Mouse (Mus musculus): Measurements from ENCODE around the gene Atad5. TPM values are rescaled to one million over a fixed set of nuclear protein-coding genes. Genes with fewer than 3 reads are reported as not detected.

Atad5 gene
- polyA plus RNA-seq, 1 experiment from 2014 or later: 9.4 TPM

- Histone ChIP-seq H3K27ac (replicated peaks; ENCODE audit: low read depth, low read length) (no peak overlapping the region), H3K36me3 (ENCODE audit: control insufficient read depth, insufficient read depth, low read length) (no peaks in the 10 kb centered on the region), H3K27me3 (replicated peaks; ENCODE audit: control insufficient read depth, insufficient read depth, low read length) (peaks cover 23% of the 10 kb centered on the region), H3K9ac (ENCODE audit: low read depth, low read length) (no peak overlapping the region), H3K4me1 (ENCODE audit: control insufficient read depth, insufficient read depth, low read length) (no peaks in the 10 kb centered on the region), H3K4me3 (ENCODE audit: low read depth, low read length) (no peak overlapping the region), H3K9me3 (ENCODE audit: control insufficient read depth, low read length) (no peaks in the 10 kb centered on the region), H3K4me2 (ENCODE audit: low read depth, low read length) (no peak overlapping the region)
- DNase-seq (ENCODE audit: low spot score) (no peak), ATAC-seq (ENCODE audit: low read depth) (no peak)
- WGBS: 78% methylated on average over 8 of the region's 8 CpGs
These were observed 60.3 kb downstream of the Atad5 start for GRCm38 (mm10) chr11:80149412-80150023.

- no peaks in the 10 kb centered on the region for H3K9me3 ChIP-seq (ENCODE audit: control insufficient read depth, low read length)
- H3K9ac ChIP-seq (ENCODE audit: low read depth, low read length): no peak overlapping the region
- H3K36me3 ChIP-seq (ENCODE audit: control insufficient read depth, insufficient read depth, low read length): no peaks in the 10 kb centered on the region
- H3K4me3 ChIP-seq (ENCODE audit: low read depth, low read length): no peak overlapping the region
- H3K27me3 ChIP-seq (replicated peaks; ENCODE audit: control insufficient read depth, insufficient read depth, low read length): peaks cover 33% of the 10 kb centered on the region
- H3K4me2 ChIP-seq (ENCODE audit: low read depth, low read length): no peak overlapping the region
- no peak for DNase-seq (ENCODE audit: low spot score)
- H3K27ac ChIP-seq (replicated peaks; ENCODE audit: low read depth, low read length): no peak overlapping the region
- WGBS: 79% methylated on average over 5 of the region's 5 CpGs
- ATAC-seq (ENCODE audit: low read depth): no peak
- H3K4me1 ChIP-seq (ENCODE audit: control insufficient read depth, insufficient read depth, low read length): no peaks in the 10 kb centered on the region
These were observed 61.4 kb downstream of the Atad5 start for GRCm38 (mm10) chr11:80150566-80150965.

GRCm38 (mm10) chr11:80151541-80151940 is 62.3 kb downstream of the Atad5 start:
- DNase-seq (ENCODE audit: low spot score) (no peak), ATAC-seq (ENCODE audit: low read depth) (no peak)
- Histone ChIP-seq H3K27ac (replicated peaks; ENCODE audit: low read depth, low read length) (no peak overlapping the region), H3K27me3 (replicated peaks; ENCODE audit: control insufficient read depth, insufficient read depth, low read length) (peaks cover 41% of the 10 kb centered on the region), H3K9ac (ENCODE audit: low read depth, low read length) (no peak overlapping the region), H3K4me3 (ENCODE audit: low read depth, low read length) (no peak overlapping the region), H3K4me1 (ENCODE audit: control insufficient read depth, insufficient read depth, low read length) (no peaks in the 10 kb centered on the region), H3K36me3 (ENCODE audit: control insufficient read depth, insufficient read depth, low read length) (no peaks in the 10 kb centered on the region), H3K9me3 (ENCODE audit: control insufficient read depth, low read length) (no peaks in the 10 kb centered on the region), H3K4me2 (ENCODE audit: low read depth, low read length) (no peak overlapping the region)
- WGBS: 60% methylated on average over 2 of the region's 2 CpGs

GRCm38 (mm10) chr11:80152376-80152775 is 63.2 kb downstream of the Atad5 start:
- H3K36me3 ChIP-seq (ENCODE audit: control insufficient read depth, insufficient read depth, low read length): no peaks in the 10 kb centered on the region
- peaks cover 41% of the 10 kb centered on the region for H3K27me3 ChIP-seq (replicated peaks; ENCODE audit: control insufficient read depth, insufficient read depth, low read length)
- WGBS: 76% methylated on average over 8 of the region's 8 CpGs
- no peak overlapping the region for H3K4me2 ChIP-seq (ENCODE audit: low read depth, low read length)
- H3K27ac ChIP-seq (replicated peaks; ENCODE audit: low read depth, low read length): no peak overlapping the region
- H3K4me3 ChIP-seq (ENCODE audit: low read depth, low read length): no peak overlapping the region
- H3K9ac ChIP-seq (ENCODE audit: low read depth, low read length): no peak overlapping the region
- no peak for ATAC-seq (ENCODE audit: low read depth)
- H3K9me3 ChIP-seq (ENCODE audit: control insufficient read depth, low read length): no peaks in the 10 kb centered on the region
- H3K4me1 ChIP-seq (ENCODE audit: control insufficient read depth, insufficient read depth, low read length): no peaks in the 10 kb centered on the region
- DNase-seq (ENCODE audit: low spot score): no peak

- Histone ChIP-seq H3K27me3 (replicated peaks; ENCODE audit: control insufficient read depth, insufficient read depth, low read length) (peaks cover 41% of the 10 kb centered on the region), H3K9ac (ENCODE audit: low read depth, low read length) (peak within 1 kb of the TSS; percentile 49), H3K4me2 (ENCODE audit: low read depth, low read length) (peak within 1 kb of the TSS; percentile 70), H3K4me3 (ENCODE audit: low read depth, low read length) (peak within 1 kb of the TSS; percentile 48), H3K4me1 (ENCODE audit: control insufficient read depth, insufficient read depth, low read length) (no peaks in the 10 kb centered on the region), H3K27ac (replicated peaks; ENCODE audit: low read depth, low read length) (no peak within 1 kb of the TSS), H3K36me3 (ENCODE audit: control insufficient read depth, insufficient read depth, low read length) (no peaks in the 10 kb centered on the region), H3K9me3 (ENCODE audit: control insufficient read depth, low read length) (no peaks in the 10 kb centered on the region)
- ATAC-seq (ENCODE audit: low read depth): peak; percentile 92
- 1% methylated on average over 18 of the region's 47 CpGs for WGBS
- peak; percentile 82 for DNase-seq (ENCODE audit: low spot score)
These were observed 64.8 kb downstream of the Atad5 start, which contains the start of gene Adap2 for GRCm38 (mm10) chr11:80153857-80154495. Adap2 (plus strand) TSS chr11:80154105.

- ATAC-seq (ENCODE audit: low read depth) (no peak), DNase-seq (ENCODE audit: low spot score) (no peak)
- peak overlapping the region; percentile 49 for H3K9ac ChIP-seq (ENCODE audit: low read depth, low read length)
- H3K36me3 ChIP-seq (ENCODE audit: control insufficient read depth, insufficient read depth, low read length): no peaks in the 10 kb centered on the region
- peaks cover 41% of the 10 kb centered on the region for H3K27me3 ChIP-seq (replicated peaks; ENCODE audit: control insufficient read depth, insufficient read depth, low read length)
- peak overlapping the region; percentile 70 for H3K4me2 ChIP-seq (ENCODE audit: low read depth, low read length)
- no peak overlapping the region for H3K27ac ChIP-seq (replicated peaks; ENCODE audit: low read depth, low read length)
- 31% methylated on average over 13 of the region's 25 CpGs for WGBS
- H3K4me1 ChIP-seq (ENCODE audit: control insufficient read depth, insufficient read depth, low read length): no peaks in the 10 kb centered on the region
- peak overlapping the region; percentile 48 for H3K4me3 ChIP-seq (ENCODE audit: low read depth, low read length)
- H3K9me3 ChIP-seq (ENCODE audit: control insufficient read depth, low read length): no peaks in the 10 kb centered on the region
These were observed 65.3 kb downstream of the Atad5 start for GRCm38 (mm10) chr11:80154501-80154900.

- WGBS: 87% methylated on average over 8 of the region's 8 CpGs
- peaks cover 41% of the 10 kb centered on the region for H3K27me3 ChIP-seq (replicated peaks; ENCODE audit: control insufficient read depth, insufficient read depth, low read length)
These were observed 66.3 kb downstream of the Atad5 start for GRCm38 (mm10) chr11:80155541-80155940.

GRCm38 (mm10) chr11:80155961-80156360 is 66.8 kb downstream of the Atad5 start:
- DNase-seq (ENCODE audit: low spot score) (no peak), ATAC-seq (ENCODE audit: low read depth) (no peak)
- H3K27ac ChIP-seq (replicated peaks; ENCODE audit: low read depth, low read length): no peak overlapping the region
- no peak overlapping the region for H3K4me3 ChIP-seq (ENCODE audit: low read depth, low read length)
- no peaks in the 10 kb centered on the region for H3K36me3 ChIP-seq (ENCODE audit: control insufficient read depth, insufficient read depth, low read length)
- H3K4me1 ChIP-seq (ENCODE audit: control insufficient read depth, insufficient read depth, low read length): no peaks in the 10 kb centered on the region
- peaks cover 41% of the 10 kb centered on the region for H3K27me3 ChIP-seq (replicated peaks; ENCODE audit: control insufficient read depth, insufficient read depth, low read length)
- H3K9me3 ChIP-seq (ENCODE audit: control insufficient read depth, low read length): no peaks in the 10 kb centered on the region
- no peak overlapping the region for H3K9ac ChIP-seq (ENCODE audit: low read depth, low read length)
- H3K4me2 ChIP-seq (ENCODE audit: low read depth, low read length): no peak overlapping the region
- 76% methylated on average over 4 of the region's 4 CpGs for WGBS

More at GRCm38 (mm10) chr11:80155541-80155940, 66.3 kb downstream of the Atad5 start:
- Histone ChIP-seq H3K4me3 (ENCODE audit: low read depth, low read length) (no peak overlapping the region), H3K36me3 (ENCODE audit: control insufficient read depth, insufficient read depth, low read length) (no peaks in the 10 kb centered on the region), H3K9me3 (ENCODE audit: control insufficient read depth, low read length) (no peaks in the 10 kb centered on the region), H3K4me2 (ENCODE audit: low read depth, low read length) (no peak overlapping the region), H3K27ac (replicated peaks; ENCODE audit: low read depth, low read length) (no peak overlapping the region), H3K9ac (ENCODE audit: low read depth, low read length) (no peak overlapping the region), H3K4me1 (ENCODE audit: control insufficient read depth, insufficient read depth, low read length) (no peaks in the 10 kb centered on the region)
- ATAC-seq (ENCODE audit: low read depth) (no peak), DNase-seq (ENCODE audit: low spot score) (no peak)

- WGBS: 76% methylated on average over 4 of the region's 4 CpGs
- Histone ChIP-seq H3K4me3 (ENCODE audit: low read depth, low read length) (no peak overlapping the region), H3K9me3 (ENCODE audit: control insufficient read depth, low read length) (no peaks in the 10 kb centered on the region), H3K27ac (replicated peaks; ENCODE audit: low read depth, low read length) (no peak overlapping the region), H3K4me2 (ENCODE audit: low read depth, low read length) (no peak overlapping the region), H3K27me3 (replicated peaks; ENCODE audit: control insufficient read depth, insufficient read depth, low read length) (peaks cover 41% of the 10 kb centered on the region), H3K36me3 (ENCODE audit: control insufficient read depth, insufficient read depth, low read length) (no peaks in the 10 kb centered on the region), H3K4me1 (ENCODE audit: control insufficient read depth, insufficient read depth, low read length) (no peaks in the 10 kb centered on the region), H3K9ac (ENCODE audit: low read depth, low read length) (no peak overlapping the region)
- no peak for ATAC-seq (ENCODE audit: low read depth)
- DNase-seq (ENCODE audit: low spot score): no peak
These were observed 67.6 kb downstream of the Atad5 start for GRCm38 (mm10) chr11:80156841-80157240.
